Comparison of ENCODE assay signal across 25 mouse cellular contexts in the genomic region with DNA sequence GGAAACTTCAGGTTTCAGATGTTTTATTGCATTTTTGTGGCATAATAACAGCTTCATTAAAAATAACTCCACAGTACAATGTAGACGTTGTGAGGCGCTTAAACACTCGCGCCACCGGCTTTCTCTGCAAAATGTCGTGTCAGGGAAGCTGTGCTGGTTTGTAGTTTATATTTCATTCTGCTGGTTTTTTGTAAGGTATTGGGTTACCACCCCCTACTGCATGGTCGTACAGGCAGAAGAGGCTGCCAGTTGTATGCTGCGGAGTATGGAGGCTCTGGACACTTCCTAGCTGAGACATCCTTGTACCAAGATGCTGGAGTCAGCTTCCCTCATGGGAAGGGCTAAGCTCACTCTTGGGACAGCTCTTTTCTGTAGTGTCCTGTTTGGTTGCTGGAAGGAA. TPM values are rescaled to one million over a fixed set of nuclear protein-coding genes. Genes with fewer than 3 reads are reported as not detected.
A peak's percentile ranks its signal among the peaks of the same experiment; 100 is the strongest.
DNase-seq lines count a peak whose midpoint lies in the region; ATAC-seq and TF ChIP-seq lines count a peak whose summit lies in the region.
"Had no signal": no experiment of that assay in that cellular context is flagged by ENCODE, and none has a peak within 500 bp of the region (broad histone marks: within the 10 kb centered on the region; RNA-seq: fewer than 3 reads in every experiment).

No protein-coding gene starts in this region.

- H3K36me3 ChIP-seq in heart, postnatal 0 days (replicated peaks; ENCODE audit: control insufficient read depth, insufficient read depth, low read length): no peaks in the 10 kb centered on the region
- H3K36me3 ChIP-seq in embryonic facial prominence, embryonic 14.5 days (ENCODE audit: control insufficient read depth, insufficient read depth, low read length): no peaks in the 10 kb centered on the region
- H3K36me3 ChIP-seq: forebrain, embryonic 10.5 days; forebrain, embryonic 15.5 days; heart, embryonic 10.5 days; hindbrain, embryonic 12.5 days; intestine, embryonic 15.5 days; liver, embryonic 15.5 days; lung, embryonic 15.5 days had no signal

- ATAC-seq in heart, postnatal 0 days (ENCODE audit: insufficient read depth, low read depth): 0 out of 2 replicates have a peak, but pooled peaks have one; percentile 20
- no peak for ATAC-seq in embryonic facial prominence, embryonic 14.5 days (ENCODE audit: low read depth)
- ATAC-seq: CD4-positive, CD25-positive, alpha-beta regulatory T cell, adult 4 months; forebrain, embryonic 15.5 days; hindbrain, postnatal 0 days; intestine, embryonic 15.5 days had no signal

- peak; percentile 19 for DNase-seq in gastrocnemius, postnatal 25 days
- no peak for DNase-seq in gastrocnemius, postnatal 10 days
- no peak for DNase-seq in heart, postnatal 0 days (ENCODE audit: low spot score)
- DNase-seq in heart, adult 9 months (ENCODE audit: low spot score in 2 of 2): no peak
- peak; percentile 20 for DNase-seq in embryonic facial prominence, embryonic 14.5 days (ENCODE audit: low spot score)
- DNase-seq in neural tube, embryonic 10.5 days (ENCODE audit: extremely low spot score, low spot score): no peak
- DNase-seq in cerebellum, adult 9-11 months: no peak
- DNase-seq: adrenal gland, postnatal 25 days; cerebellum, adult 18-20 months; cerebellum, postnatal 14 days; retina, postnatal 1 day; right cerebral cortex, postnatal 14 days; thymus, postnatal 4 days had no signal

- no peak for TF ChIP-seq EP300 in heart, postnatal 0 days (IDR thresholded peaks at IDR 0.05; ENCODE audit: low read depth)

- H3K9ac ChIP-seq in heart, postnatal 0 days (replicated peaks; ENCODE audit: low read depth, low read length): no peak overlapping the region
- no peak overlapping the region for H3K9ac ChIP-seq in embryonic facial prominence, embryonic 14.5 days (ENCODE audit: low read depth, low read length)
- H3K9ac ChIP-seq: forebrain, embryonic 15.5 days; hindbrain, embryonic 12.5 days; intestine, embryonic 15.5 days; liver, embryonic 15.5 days; lung, embryonic 15.5 days had no signal

- no peak overlapping the region for H3K4me2 ChIP-seq in heart, postnatal 0 days (ENCODE audit: low read depth, low read length)
- peak overlapping the region; percentile 20; the same call in 1 of the 2 replicates for H3K4me2 ChIP-seq in embryonic facial prominence, embryonic 14.5 days (ENCODE audit: low read depth, low read length)
- H3K4me2 ChIP-seq: forebrain, embryonic 15.5 days; hindbrain, embryonic 12.5 days; intestine, embryonic 15.5 days; liver, embryonic 15.5 days; lung, embryonic 15.5 days; midbrain, embryonic 11.5 days had no signal

- no peaks in the 10 kb centered on the region for H3K9me3 ChIP-seq in heart, postnatal 0 days (replicated peaks; ENCODE audit: control insufficient read depth, low read length)
- H3K9me3 ChIP-seq in embryonic facial prominence, embryonic 14.5 days (ENCODE audit: control insufficient read depth, low read length): no peaks in the 10 kb centered on the region
- H3K9me3 ChIP-seq: forebrain, embryonic 10.5 days; forebrain, embryonic 15.5 days; heart, embryonic 10.5 days; hindbrain, embryonic 12.5 days; intestine, embryonic 15.5 days; liver, embryonic 15.5 days; lung, embryonic 15.5 days had no signal

- WGBS in heart, postnatal 0 days: 73% methylated on average over 8 of the region's 8 CpGs
- WGBS in embryonic facial prominence, embryonic 14.5 days: 40% methylated on average over 8 of the region's 8 CpGs

- no peak for TF ChIP-seq CTCF in heart, postnatal 0 days (IDR thresholded peaks at IDR 0.05; ENCODE audit: low read depth)

- no peak overlapping the region for H3K4me3 ChIP-seq in heart, postnatal 0 days (ENCODE audit: low read depth, low read length)
- no peak overlapping the region for H3K4me3 ChIP-seq in embryonic facial prominence, embryonic 14.5 days (ENCODE audit: low read depth, low read length)
- H3K4me3 ChIP-seq: forebrain, embryonic 10.5 days; forebrain, embryonic 15.5 days; heart, embryonic 10.5 days; hindbrain, embryonic 12.5 days; intestine, embryonic 15.5 days; layer of hippocampus, adult 2 months; left cerebral cortex, adult 2 months; liver, embryonic 15.5 days; lung, embryonic 15.5 days had no signal

- H3K27ac ChIP-seq in heart, postnatal 0 days (ENCODE audit: low read depth): peak overlapping the region; percentile 55
- H3K27ac ChIP-seq in embryonic facial prominence, embryonic 14.5 days (replicated peaks; ENCODE audit: low read depth, low read length): no peak overlapping the region; the same call in 1 of the 2 replicates
- H3K27ac ChIP-seq: forebrain, embryonic 10.5 days; forebrain, embryonic 15.5 days; heart, embryonic 10.5 days; hindbrain, embryonic 12.5 days; hindbrain, postnatal 0 days; intestine, embryonic 15.5 days; layer of hippocampus, adult 2 months; left cerebral cortex, adult 2 months; liver, embryonic 15.5 days; lung, embryonic 15.5 days had no signal

- no peaks in the 10 kb centered on the region for H3K27me3 ChIP-seq in heart, postnatal 0 days (ENCODE audit: control insufficient read depth, insufficient read depth, low read length)
- 0 out of 2 replicates have a peak, but pooled peaks cover 2% of the 10 kb centered on the region for H3K27me3 ChIP-seq in embryonic facial prominence, embryonic 14.5 days (replicated peaks; ENCODE audit: control insufficient read depth, insufficient read depth, low read length)
- H3K27me3 ChIP-seq: forebrain, embryonic 15.5 days; hindbrain, embryonic 12.5 days; intestine, embryonic 15.5 days; liver, embryonic 15.5 days; lung, embryonic 15.5 days had no signal

- H3K4me1 ChIP-seq in heart, postnatal 0 days (ENCODE audit: control insufficient read depth, insufficient read depth): no peaks in the 10 kb centered on the region
- peaks cover 9% of the 10 kb centered on the region; the same call in 1 of the 2 replicates for H3K4me1 ChIP-seq in embryonic facial prominence, embryonic 14.5 days (ENCODE audit: control insufficient read depth, insufficient read depth, low read length)
- H3K4me1 ChIP-seq: forebrain, embryonic 15.5 days; heart, embryonic 10.5 days; hindbrain, embryonic 12.5 days; intestine, embryonic 15.5 days; liver, embryonic 15.5 days had no signal

RNA-seq across cellular contexts. Expression of gene Arglu1, which starts 46.5 kb away (rescaled TPM):
- 10 to 100 TPM; 27.5 to 28.1 TPM for total RNA-seq in gastrocnemius, postnatal 25 days (2021)
- total RNA-seq in gastrocnemius, postnatal 10 days (2021): 10 to 100 TPM; 33.5 to 46.7 TPM
- total RNA-seq in heart, postnatal 0 days (2014; rRNA removed; ENCODE audit: low replicate concordance): 35.7 and 38.6 TPM in 2 replicates
- 62.6 and 68.0 TPM in 2 replicates for polyA plus RNA-seq in heart, postnatal 0 days (2015; fragmentation: Nextera tagmentation; extraction: Ambion mirVana)
- polyA plus RNA-seq in embryonic facial prominence, embryonic 14.5 days (2014; fragmentation: Nextera tagmentation; extraction: Ambion mirVana): 116 and 131 TPM in 2 replicates

Comparison
In these comparisons a context has a peak if more than half of its experiments do, and no peak if none do; other contexts are left out.
1. DNase-seq: peak in gastrocnemius, postnatal 25 days (single experiment) and embryonic facial prominence, embryonic 14.5 days (single experiment); none in gastrocnemius, postnatal 10 days (single experiment), heart, postnatal 0 days (single experiment), heart, adult 9 months (0 of 2), neural tube, embryonic 10.5 days (single experiment) and cerebellum, adult 9-11 months (single experiment).